Mouse (Mus musculus): ENCODE results near the gene Akap11.

Akap11 gene

DNA sequence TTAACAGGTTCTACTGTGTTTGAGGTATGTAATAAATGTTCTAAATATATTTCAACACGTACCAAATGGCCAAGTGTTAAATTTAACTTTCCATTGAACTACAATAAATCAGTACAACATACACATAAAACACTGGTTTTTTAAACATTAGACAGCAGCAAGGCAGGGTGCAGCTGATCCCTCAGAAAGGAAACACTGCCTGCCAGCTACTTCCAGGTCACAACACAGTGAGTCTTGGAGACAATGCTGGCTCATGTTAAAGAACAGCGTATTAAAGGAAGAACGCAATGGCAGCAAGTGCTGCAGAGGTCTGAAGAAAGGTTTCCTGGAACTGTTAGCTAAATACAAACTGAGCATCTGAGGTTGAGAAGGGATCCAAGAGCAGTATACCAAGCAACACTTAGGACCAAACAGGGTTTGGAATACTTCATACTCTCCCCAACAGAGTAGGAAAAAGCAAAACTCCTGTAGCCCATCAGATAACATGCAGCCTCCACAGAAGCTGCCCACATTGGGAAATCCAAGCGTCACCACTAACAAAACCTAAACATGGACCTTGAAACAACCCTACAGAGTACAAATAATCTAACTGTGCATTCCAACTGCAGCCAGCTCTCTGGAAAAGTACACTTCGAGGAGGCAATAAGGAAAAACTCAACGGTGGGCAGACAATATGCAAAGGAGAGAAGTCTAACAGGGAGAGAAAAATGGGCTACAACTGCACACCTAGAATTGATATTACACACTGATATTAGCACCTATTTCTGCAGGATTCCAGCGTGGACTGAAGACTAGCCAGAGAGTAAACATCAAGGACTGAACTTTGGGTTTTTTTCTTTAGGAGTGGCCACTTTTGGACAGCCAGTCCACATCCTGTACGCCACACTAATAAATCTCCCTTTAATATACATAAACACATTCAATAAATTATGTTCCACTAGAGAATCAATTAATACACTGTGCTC is 7.9 kb downstream of the Akap11 start:
- intact Hi-C loops (cut with DNase I) = no loop called here

DNA sequence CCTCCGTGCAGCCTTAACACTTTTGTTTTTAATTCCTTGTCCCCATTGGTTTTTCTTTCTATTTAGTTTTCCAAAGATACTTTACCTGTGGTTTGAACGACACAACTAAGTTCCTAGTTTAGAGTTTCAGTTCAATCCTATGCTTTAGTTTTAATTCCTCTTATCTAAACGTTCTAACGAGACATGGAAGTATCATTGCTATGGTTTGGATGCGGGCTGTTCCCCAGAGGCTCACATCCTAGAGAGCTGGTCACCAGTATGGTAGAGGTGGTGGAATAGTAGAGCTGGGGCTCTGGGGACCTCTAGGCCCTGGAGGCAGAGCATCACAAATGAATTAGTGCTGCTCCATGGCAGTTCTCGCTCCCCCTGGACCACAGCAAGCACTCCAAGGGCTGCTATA is 9.7 kb downstream of the Akap11 start:
- intact Hi-C loops (cut with DNase I) = no loop called here

DNA sequence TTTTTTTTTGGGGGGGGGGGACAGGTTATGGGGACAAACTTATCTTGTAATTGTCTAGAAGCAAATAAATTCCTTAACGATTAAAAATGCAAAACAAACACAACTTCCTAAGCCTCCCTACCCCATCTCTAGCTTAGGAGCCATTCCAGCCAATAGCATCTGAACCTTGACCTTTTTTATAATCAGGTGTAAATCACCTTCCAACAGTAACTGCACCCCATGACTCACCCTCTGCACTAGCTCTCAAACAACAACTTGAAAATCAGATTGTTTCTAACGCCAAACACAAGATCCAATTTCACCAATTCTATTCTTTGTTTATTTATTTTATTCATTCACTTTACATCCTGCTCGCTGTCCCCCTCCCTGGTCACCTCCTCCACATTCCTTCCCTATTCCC is 10.1 kb downstream of the Akap11 start:
- intact Hi-C loops (cut with DNase I) = no loop called here

DNA sequence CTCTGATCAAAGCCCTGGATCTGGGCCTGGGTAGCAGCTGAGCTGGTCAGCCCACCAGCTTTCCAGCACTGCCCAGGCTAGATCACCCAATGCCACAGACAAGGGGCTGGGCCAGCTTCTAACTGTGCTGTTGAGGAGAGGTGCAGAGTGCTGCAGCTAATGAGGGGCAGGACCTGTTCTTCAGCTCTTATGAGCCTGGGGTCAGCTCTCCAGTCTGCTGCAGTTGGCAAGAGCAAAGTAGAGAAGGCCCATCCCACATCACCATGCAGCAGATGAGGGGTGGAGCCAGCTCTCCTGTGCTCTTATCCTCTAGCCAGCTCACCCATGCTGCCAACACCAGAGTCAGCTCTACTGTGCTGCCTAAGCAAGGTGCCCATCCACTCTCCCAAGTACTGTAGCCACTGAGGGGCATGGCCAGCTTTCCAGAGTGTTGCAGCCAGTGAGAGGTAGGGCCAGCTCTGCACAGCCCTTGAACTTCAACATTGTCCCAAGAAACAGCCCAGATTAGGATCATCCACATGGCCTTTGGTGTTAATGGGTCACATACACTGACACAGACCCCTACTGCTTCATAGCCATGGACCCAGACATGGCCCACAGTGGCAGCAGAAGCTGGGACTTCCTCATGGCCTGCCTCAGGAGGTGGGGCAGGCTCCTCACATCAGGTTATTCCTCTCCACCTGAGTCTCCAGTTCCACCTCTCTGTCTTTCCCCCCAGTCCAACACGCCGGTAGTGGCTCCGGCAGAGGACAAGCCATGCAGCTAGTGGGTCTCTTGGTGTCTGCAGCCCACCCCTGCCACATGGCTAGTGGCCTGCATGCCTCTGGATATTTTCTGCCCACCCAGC is 10.8 kb downstream of the Akap11 start:
- intact Hi-C loops (cut with DNase I) = no loop called here

DNA sequence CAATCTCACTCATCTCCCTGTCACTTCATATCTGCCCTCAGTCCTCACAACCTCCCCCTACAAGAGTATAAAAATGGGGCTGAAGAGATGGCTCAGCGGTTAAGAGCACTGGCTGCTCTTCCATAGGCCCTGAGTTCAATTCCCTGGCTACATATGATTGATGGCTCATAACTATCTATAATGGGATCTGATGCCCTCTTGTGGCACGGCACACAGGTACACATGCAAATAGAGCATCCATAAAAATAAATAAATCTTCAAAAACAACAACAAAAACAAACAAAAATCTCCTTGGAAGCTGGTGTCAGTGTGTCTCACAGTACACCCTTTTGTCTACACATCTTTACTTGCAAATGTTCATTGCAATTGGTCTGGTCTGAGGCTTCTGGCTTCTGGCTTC is 11.5 kb downstream of the Akap11 start:
- intact Hi-C loops (cut with DNase I) = no loop called here

DNA sequence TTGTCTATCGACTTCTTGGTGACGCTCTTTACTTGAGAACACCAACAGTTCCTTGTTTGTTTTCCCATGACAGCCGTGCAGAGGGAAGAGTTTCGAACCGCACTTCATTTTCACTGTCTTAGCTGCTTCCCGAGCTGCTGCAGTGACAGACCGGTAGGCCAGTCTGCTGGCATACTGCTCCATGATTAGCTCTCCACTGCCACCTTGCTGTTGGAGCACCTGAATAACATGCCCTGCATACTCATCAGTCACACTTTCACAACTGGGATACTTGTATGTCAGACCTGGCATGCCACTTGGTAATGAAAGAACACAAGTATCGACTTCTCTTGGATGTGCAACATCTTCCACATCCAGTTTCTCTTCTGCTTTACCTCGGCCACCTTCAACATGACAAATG is 25.9 kb downstream of the Akap11 start:
- intact Hi-C loops (cut with DNase I) = no loop called here

DNA sequence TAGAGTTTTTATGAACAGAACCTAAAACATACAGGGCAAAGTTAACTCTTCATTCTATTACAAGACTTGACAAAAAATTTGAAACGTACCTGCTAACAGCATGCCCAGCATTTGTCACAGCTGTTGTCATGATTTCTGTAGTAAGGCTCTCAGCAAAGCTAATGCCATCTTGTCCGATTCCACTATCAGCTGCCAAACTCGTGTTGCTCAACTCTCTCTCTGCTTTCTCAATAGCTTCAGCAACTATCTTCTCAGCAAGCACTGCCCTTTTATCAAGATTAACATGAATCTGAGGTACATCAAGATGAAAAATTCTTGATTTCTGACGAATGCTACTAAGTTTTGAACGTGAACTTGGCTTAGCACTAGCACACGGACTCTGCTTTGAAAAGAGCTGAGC is 26.8 kb downstream of the Akap11 start:
- intact Hi-C loops (cut with DNase I) = no loop called here

DNA sequence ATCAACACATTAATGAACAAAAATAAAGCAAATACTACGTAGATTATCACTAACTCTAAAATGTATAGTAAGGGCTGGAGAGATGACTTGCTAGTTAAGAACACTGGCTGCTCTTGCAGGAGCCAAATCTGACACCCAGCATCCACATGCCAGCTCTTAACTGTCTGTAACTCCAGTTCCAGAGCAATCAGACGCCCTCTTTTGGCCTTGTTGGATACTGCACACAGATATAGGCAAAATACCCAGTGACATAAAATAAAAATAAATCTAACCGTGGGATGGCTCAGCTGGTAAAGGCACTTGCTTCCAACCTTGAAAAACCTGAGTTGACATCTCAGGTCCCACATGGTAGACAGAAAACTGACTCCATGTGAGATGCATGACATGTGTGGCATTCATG is 36.0 kb downstream of the Akap11 start:
- intact Hi-C loops (cut with DNase I) = no loop called here

DNA sequence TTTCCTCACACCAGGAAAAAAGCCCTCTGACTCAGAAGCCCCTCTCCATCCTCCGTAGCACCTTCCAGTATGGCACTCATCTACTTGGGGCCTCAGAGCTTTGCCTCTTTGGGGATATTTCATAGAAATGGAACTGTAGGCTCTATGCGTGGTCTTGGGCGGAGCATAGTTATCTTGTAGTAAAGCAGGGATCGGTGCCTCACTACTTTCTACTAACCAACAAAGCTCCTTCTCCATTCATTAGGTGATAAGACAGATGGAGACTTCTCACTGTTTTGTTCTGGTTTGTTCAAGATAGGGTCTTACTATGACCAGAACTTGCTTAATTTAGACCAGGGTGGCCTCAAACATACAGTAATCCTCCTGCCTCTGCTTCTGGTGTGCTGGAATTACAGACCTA is 39.9 kb downstream of the Akap11 start:
- intact Hi-C loops (cut with DNase I) = no loop called here

DNA sequence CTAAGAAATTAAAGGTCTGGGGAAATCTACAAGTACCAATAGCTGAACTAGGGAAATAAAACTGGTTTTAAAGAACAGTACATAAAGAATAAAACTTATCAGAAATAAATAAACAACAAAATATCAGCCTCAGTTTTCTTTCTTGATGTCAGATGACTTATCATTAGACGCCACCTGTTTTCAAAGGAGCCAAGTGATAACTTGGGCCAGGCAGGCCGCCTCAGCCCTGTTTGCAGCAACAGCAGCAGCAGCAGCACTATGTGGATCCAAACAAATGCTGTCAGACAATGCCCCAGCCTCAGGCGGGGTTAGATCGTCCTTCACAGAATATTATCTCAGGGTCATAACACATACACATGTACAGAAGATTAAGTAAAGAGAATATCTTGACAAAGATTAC is 41.4 kb downstream of the Akap11 start:
- intact Hi-C loops (cut with DNase I) = no loop called here

DNA sequence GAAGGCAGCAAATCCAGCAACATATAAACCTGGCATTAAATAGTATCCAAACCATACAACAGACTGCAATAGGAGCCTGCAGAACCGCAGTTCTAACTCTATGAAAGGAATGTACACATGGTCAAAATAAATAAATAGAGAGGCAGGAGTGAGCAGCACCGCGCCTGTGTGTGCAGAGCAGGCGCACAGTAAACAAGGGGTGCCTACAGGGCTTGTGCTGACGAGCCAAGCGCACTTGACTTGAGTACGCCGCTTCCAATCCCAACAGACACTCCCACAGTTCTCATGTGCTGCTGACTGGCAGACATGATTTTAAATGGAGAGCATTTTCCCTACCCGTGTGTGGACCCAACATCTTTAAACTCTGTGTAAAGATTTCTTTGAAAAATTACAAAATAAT is 44.0 kb downstream of the Akap11 start:
- intact Hi-C loops (cut with DNase I) = no loop called here

DNA sequence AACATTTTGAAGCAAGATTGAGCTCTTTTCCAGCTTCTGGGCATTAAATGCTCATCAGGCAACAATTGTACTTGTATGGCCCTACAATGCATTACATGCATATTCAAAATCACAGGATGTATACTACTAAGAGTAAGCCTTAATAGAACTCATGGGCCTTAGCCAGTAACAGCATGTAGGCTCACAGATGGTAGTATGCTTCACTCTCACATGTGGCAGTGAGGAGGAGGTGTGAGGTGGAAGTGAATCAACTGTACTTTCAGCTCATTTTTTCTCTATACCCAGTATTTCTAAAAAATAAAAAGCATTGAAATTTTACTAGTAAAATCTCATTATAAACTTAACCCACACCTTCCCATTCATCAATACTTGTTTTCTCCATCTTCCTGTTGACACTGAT is 45.2 kb downstream of the Akap11 start:
- intact Hi-C loops (cut with DNase I) = no loop called here

DNA sequence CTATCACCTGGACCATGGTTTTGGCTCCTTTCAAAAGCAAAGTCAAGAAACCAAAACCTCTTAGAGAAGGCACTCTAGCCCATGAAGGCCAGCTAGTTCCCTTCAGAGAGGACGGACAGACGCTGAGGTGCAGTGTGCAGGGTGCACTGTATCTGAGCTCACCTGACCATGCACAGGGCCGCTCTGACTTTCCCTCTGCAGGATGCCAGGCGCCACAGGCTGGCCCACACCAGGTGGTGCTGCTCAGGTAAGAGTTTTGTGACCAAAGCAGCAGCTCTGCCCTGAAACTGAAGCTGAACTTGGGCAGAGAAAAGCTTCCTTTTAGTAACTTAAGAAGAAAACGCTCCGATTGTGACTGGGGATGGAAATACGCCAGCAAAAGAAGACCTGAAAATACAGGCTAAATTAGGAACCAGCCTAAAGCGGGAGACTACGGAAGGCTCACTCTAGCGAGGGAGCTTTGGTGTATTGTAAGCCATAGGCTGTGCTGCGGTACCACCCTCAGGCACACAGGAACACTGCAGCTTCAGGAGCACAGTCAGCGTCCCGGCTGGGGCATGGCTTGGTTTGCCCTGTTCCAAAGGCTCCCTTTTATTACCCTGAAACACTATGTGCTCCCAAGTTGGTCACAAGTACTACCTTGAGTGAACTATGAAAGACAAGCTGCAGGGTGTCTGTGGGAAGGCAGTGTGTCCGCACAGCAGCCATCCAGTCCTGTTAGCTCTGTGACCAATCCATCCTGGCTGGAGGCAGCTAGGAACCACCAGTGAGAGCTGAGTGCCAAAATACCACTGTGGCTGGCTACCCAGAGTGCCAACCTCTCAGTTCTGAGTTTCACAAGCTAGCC is 54.0 kb downstream of the Akap11 start:
- intact Hi-C loops (cut with DNase I) = loop anchor here (5.0 to 10.0 kb wide), 2 partner anchors 190 to 278 kb away; no protein-coding TSS in a partner anchor

DNA sequence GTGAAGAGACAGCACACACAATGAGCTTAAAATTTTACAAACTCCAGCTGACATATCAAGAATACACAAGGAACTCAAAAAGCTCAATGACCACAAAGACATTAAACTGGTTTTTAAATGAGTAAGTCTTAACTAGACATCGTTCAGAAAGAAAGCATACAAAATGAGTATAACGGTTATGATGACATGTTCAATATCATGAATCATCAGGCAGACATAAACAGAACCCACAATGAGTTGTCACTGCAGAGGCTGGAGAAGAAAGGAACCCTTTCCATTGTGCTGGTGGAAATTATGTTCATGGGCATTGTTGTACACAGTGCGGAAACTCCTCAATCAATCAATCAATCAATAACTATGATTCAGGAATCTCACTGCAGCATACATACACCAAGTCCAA is 62.5 kb downstream of the Akap11 start:
- intact Hi-C loops (cut with DNase I) = no loop called here

DNA sequence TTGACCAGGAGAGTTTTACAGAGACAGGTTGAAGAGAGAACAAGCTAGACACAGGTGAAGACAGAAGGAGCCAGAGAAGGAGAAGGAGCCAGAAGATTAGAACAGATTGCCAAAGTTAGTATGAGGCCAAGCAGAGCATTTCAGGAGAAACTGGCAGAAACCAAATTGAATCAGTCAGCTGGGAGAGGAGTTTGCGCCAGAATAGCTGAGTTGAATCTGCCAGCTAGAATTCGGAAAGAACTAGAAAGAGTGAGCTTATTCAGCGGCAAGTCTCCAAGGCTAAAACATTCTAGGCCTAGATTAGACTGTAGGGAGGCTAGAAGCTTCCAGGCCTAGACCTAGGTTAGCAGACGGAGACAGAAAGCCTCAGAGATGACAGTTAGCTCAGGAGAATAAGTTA is 65.9 kb downstream of the Akap11 start:
- intact Hi-C loops (cut with DNase I) = no loop called here

DNA sequence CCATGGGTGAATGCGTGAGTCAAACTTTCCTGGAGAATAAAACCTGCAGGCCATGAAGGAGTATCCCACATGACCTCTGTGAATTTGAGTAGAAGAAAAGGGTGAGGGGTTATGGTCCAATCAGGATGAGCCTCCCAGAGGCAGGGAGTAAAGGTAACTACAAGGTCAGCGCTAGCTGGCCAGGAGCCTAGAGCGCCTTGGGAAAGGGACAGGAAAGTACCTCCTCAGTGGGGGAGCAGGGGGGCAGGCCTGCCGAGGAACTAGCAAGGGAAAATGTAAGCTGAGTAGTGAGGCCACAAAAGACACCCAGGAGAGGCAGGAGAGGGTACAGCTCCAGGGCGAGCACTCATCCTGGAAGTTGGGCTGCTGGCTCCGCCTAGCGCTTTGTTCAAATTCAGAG is 67.6 kb downstream of the Akap11 start:
- intact Hi-C loops (cut with DNase I) = no loop called here

DNA sequence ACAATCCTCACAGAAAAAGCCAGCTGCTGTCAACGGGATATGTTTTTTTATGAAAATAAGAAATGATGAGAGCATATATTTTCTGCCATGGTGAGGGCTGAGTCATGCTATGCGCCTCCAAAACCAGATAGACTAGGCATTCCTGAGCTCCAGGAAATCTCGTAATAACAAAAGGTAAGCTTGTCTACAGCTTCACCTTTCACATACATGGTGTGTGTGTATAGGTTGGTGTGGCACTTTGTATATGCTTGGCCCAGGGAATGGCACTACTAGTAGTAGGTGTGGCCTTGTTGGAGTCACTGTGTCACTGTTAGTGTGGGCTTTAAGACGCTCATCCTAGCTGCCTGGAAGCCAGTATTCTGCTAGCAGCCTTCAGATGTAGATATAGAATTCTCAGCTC is 68.6 kb downstream of the Akap11 start:
- intact Hi-C loops (cut with DNase I) = no loop called here

DNA sequence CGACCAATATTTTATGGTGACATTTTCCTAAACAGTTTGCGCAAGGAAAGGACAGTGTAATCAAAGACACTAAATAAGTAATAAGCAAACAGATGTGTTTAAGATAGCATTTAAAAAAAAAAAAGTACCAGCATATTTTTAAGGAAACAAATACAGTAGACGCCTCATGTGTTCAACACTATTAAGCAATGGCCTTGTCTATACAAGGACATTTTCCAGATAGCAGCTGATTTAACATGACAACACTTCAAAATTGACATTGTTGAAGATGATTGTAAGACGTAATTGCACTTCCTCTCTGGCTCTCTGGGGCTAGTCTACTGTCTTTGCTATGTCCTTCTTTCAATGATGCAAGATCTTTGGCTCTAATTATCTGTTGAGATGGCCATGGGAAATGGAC is 72.3 kb downstream of the Akap11 start:
- intact Hi-C loops (cut with DNase I) = no loop called here

DNA sequence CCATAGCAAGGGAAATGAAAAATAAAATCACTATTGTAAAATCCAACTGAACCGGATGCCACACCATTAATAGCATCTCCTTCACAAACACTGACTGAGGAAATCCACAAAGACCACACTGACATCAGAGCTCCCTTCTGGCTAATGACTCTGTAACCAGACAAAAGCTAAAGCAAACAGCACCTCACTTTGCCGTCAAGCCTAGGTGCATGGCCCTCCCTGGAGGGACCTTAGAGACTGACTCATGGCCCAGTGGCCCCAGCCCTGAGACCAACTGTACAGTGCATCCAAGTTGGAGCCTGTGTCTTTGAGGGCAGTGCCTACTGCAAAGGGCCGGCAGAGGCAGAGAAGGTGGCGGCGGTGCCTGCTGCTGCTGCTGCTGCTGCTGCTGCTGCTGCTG is 77.5 kb downstream of the Akap11 start:
- intact Hi-C loops (cut with DNase I) = no loop called here

DNA sequence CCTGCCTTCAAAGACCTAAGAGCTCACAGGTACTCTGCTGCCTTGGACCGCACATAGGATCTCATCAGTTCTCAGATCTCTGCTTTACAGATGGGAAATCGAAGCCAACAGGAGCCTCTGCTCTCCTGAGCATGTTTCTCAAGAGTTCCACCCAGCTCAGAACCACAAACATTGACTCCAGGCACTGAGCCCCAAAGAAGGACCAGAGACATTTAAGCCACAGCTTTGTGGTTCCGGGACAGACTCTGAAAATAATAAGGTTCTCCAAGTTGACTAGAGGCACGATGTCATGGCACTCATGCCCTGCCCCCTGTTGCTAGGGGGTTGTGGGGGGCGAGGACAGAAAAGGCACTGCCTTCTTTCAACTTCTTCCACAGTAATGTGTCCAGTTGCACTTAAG is 77.9 kb downstream of the Akap11 start:
- intact Hi-C loops (cut with DNase I) = no loop called here

DNA sequence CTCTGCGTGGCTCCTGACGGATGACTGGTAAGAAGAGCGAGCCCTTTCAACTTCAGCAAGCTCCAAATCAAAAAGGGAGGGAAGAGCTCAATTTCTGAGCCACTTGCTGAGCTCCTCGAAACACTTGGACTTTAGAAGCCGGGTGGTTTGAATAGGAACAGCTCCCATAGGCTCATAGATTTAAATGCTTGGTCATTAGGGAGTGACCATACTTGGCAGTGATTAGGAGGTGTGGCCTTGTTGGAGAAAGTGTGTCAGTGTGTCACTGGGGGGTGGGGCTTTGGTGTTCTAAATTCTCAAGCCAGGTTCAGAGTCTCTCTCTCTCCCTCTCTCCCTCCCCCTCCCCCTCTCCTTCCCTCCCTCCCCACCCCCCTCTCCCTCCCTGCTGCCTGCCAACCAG is 81.6 kb downstream of the Akap11 start:
- intact Hi-C loops (cut with DNase I) = no loop called here
